Mouse (Mus musculus) heart, adult 2 months (tissue): Measurements from ENCODE around the gene Gli2. TPM values are rescaled to one million over a fixed set of nuclear protein-coding genes. Genes with fewer than 3 reads are reported as not detected.
A peak's percentile ranks its signal among the peaks of the same experiment; 100 is the strongest.

Experiments
- DNase-seq, 2 experiments: peaks; one replicate each; pipeline ENCODE4 v3.0.0; 2021
- H3K27ac ChIP-seq: fragments of 200-600 bp; 2 replicates; pipeline ENCODE4 v1.8.1; 2022
- H3K27me3 ChIP-seq: fragments of 200-500 bp; 2 replicates; pipeline ENCODE4 v1.6.1; 2012; ENCODE audit warnings: mild to moderate bottlenecking, low read length, inconsistent platforms, mixed read lengths; ENCODE audit not compliant: control insufficient read depth, insufficient read depth
- H3K36me3 ChIP-seq: fragments of 200-500 bp; 2 replicates; pipeline ENCODE4 v1.6.1; 2012; ENCODE audit warnings: low read length, inconsistent platforms; ENCODE audit not compliant: control insufficient read depth, insufficient read depth
- H3K4me1 ChIP-seq: fragments of 200-500 bp; 2 replicates; pipeline ENCODE4 v1.6.1; 2011; ENCODE audit warnings: low read length; ENCODE audit not compliant: control insufficient read depth, insufficient read depth
- H3K4me3 ChIP-seq: fragments of 200-600 bp; 2 replicates; pipeline ENCODE4 v1.8.1; 2022
- H3K79me2 ChIP-seq: fragments of 200-500 bp; replicated peaks from 2 replicates; pipeline ENCODE4 v1.6.1; 2012; ENCODE audit warnings: mild to moderate bottlenecking, inconsistent platforms, low read length, moderate library complexity, mixed read lengths; ENCODE audit not compliant: control insufficient read depth, insufficient read depth
- H3K9ac ChIP-seq: fragments of 200-500 bp; 2 replicates; pipeline ENCODE4 v1.6.1; 2012; ENCODE audit warnings: low read depth, mild to moderate bottlenecking, control low read depth, inconsistent platforms, low read length, mixed read lengths
- CTCF ChIP-seq: fragments of 200-600 bp; IDR thresholded peaks from 2 replicates; pipeline ENCODE4 v1.8.1; 2022; ENCODE audit warnings: antibody characterized with exemption, mild to moderate bottlenecking, moderate library complexity
- EP300 ChIP-seq: fragments of 200-500 bp; IDR thresholded peaks from 2 replicates; pipeline ENCODE4 v1.6.1; 2011; ENCODE audit warnings: low read depth, low read length, control low read depth; ENCODE audit not compliant: insufficient read depth
- POLR2A ChIP-seq: fragments of 200-500 bp; IDR thresholded peaks from 2 replicates; pipeline ENCODE4 v1.6.1; 2011; ENCODE audit warnings: mild to moderate bottlenecking, low read depth, low read length, control low read depth; ENCODE audit not compliant: insufficient read depth
- WGBS: fragments of 180-500 bp; shearing (Covaris S2); methylation state at CpG from one replicate; pipeline ENCODE4 v1.1.7; 2018; 5-methylcytosine and 5-hydroxymethylcytosine counted together
- intact Hi-C: fragments of 180-260 bp; cut with DNase I; formaldehyde crosslinking; loops from one replicate; pipeline ENCODE4 v1.15.1; 2025
- polyA plus RNA-seq: library from polyadenylated mRNA; depleted of rRNA; stranded (reverse); fragments of >200 nt; gene quantifications from 2 replicates; pipeline ENCODE4 v1.2.3, GENCODE M21; 2012
- total RNA-seq, 2 experiments: library from RNA; stranded (reverse); gene quantifications; 2 replicates each; pipeline ENCODE4 v1.2.3; 2021

Gli2 gene
- total and polyA plus RNA-seq, 3 experiments = 1.0 to 2.6 (median 1.2) TPM

DNA sequence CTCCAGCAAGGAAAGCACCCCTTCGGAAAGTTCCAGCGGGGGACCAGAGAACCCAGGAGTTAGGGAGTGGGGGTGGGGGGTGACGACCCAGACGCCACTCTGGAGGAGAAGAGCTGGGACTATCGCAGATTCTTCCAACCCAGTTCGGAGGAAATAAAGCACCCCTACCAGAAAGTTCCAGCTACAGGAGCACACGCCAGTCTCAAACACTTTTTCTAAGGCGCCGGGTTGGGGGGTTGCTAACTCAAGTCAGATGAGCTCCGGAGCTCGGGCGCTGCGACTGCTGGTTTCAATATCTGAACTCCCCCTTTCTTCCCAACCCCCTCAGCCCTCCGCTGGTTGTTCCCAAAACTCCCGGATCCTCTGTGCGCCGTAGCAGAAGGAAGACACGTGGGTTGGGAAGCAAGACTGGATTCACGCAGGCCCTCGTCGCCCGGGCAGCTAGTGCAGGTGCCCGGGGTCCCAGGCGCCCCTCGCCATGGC is 494 bp upstream of the Gli2 start:
- Histone ChIP-seq H3K27ac (no peak overlapping the region), H3K4me3 (peak overlapping the region; percentile 51), H3K9ac (peak overlapping the region; percentile 53), H3K36me3 (no peaks in the 10 kb centered on the region), H3K27me3 (peaks cover 13% of the 10 kb centered on the region), H3K4me1 (no peaks in the 10 kb centered on the region), H3K79me2 (no peaks in the 10 kb centered on the region)
- DNase-seq = peak; percentile 29 to 46
- TF ChIP-seq EP300 (no peak), CTCF (no peak), POLR2A (no peak)
- intact Hi-C loops = loop anchor here (1.0 to 5.0 kb wide), 2 partner anchors 72 to 285 kb away; no protein-coding TSS in a partner anchor
- WGBS = 1% methylated on average over 25 of the region's 25 CpGs

- DNase-seq = peak; percentile 29 to 46
- WGBS = 2% methylated on average over 33 of the region's 33 CpGs
Measured at GRCm38 (mm10) chr1:119052631-119053177, 715 bp downstream of the Gli2 start.

GRCm38 (mm10) chr1:119051938-119052551 is 1.4 kb downstream of the Gli2 start:
- intact Hi-C loops = loop anchor here (5.0 kb wide), 1 partner anchor 70 kb away; no protein-coding TSS in a partner anchor
- WGBS = 3% methylated on average over 21 of the region's 21 CpGs
- no peaks in the 10 kb centered on the region for H3K79me2 ChIP-seq
- H3K36me3 ChIP-seq = no peaks in the 10 kb centered on the region
- H3K4me1 ChIP-seq = no peaks in the 10 kb centered on the region; the same call in none of the 2 replicates
- H3K4me3 ChIP-seq = peak overlapping the region; percentile 51
- peak overlapping the region; percentile 29; the same call in 1 of the 2 replicates for H3K9ac ChIP-seq
- H3K27me3 ChIP-seq = peaks cover 13% of the 10 kb centered on the region
- peak; percentile 15 to 42 for DNase-seq
- TF ChIP-seq POLR2A (no peak), CTCF (no peak), EP300 (no peak)
- H3K27ac ChIP-seq = peak overlapping the region; percentile 53; the same call in 1 of the 2 replicates

More at GRCm38 (mm10) chr1:119052631-119053177, 715 bp downstream of the Gli2 start:
- Histone ChIP-seq H3K27ac (peak overlapping the region; percentile 53), H3K79me2 (no peaks in the 10 kb centered on the region), H3K4me1 (no peaks in the 10 kb centered on the region; the same call in 1 of the 2 replicates), H3K4me3 (peak overlapping the region; percentile 51), H3K27me3 (peaks cover 13% of the 10 kb centered on the region), H3K9ac (peak overlapping the region; percentile 63), H3K36me3 (no peaks in the 10 kb centered on the region)
- TF ChIP-seq CTCF (no peak), POLR2A (no peak), EP300 (no peak)
- intact Hi-C loops = loop anchor here (1.0 to 5.0 kb wide), 2 partner anchors 70 to 283 kb away; no protein-coding TSS in a partner anchor

DNA sequence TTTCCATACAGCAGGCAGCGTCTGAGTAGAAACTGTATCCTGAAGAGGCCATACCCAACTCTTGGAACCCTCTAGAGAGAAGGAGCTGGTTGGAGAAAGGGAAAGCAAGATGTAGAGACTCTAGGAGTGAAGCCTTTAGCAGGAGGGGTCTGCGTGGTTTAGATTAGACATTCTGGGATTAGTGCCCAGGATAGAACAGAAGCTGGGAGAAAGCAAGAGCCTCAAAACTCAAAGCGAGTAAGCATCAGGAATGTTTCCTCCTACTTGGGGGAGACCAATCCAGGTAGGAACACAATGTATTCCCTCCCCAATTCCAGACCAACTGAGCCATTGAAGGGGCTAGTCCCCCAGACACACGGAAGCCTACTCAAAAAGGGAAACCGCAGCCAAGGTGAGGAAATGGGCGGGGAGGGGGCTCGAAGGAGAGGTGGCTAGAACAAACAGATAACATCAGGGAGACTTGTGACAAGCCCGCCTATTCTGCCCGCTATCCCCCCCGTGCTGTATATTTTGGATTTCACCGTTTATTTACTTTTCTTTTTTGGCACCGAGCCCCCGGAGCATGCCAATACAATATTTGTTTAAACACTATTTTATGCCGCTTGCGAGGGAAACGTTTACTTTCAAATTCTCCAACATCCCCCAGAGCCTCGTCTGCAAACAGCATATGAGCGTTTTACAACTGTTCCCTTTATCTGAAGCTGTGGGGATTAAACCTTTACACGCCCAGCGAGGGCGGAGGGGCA is 2.1 kb downstream of the Gli2 start:
- Histone ChIP-seq H3K4me3 (no peak overlapping the region; the same call in 1 of the 2 replicates), H3K27ac (peak overlapping the region; percentile 7; the same call in 1 of the 2 replicates)
- WGBS = 12% methylated on average over 21 of the region's 21 CpGs

DNA sequence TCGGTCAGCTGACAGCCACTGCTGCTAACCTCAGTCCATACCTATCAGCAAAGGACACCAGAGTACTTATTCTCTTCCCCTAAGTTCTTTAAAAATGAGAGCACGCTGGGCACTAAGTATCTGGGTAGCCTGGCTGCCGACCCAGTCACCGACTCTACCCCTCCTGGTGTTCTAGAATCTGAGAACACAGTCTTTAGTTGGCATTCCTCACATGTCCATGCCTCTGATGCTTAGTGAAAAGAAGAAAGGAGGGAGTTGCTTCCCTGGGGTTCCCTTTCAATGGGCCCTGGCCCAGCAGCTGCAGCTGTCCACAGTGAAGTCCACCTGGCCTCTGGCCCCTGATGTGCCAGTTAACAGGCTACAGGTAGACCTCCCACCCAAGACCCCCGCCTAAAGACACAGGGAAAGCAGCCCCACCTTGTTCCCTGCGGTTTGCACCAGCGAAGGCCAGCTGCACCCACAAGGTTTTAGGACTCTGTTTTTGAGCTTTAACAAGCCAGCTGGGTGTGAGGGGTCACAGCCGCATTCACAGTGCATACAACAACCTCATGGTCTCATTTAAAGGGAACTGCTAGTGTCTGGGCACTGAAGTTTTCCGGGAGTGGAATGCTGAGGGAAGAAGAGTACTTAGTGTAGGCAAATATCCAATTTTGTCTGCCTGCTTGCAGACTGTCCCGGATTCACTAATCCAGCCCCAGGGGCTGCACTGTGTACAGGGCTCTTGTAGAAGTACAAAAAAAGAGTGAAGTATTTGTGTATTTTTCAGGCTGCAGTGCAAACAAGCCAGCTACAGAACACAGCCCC is 3.4 kb downstream of the Gli2 start:
- Histone ChIP-seq H3K79me2 (no peaks in the 10 kb centered on the region), H3K36me3 (no peaks in the 10 kb centered on the region), H3K27ac (no peak overlapping the region), H3K4me1 (no peaks in the 10 kb centered on the region; the same call in none of the 2 replicates), H3K4me3 (no peak overlapping the region), H3K9ac (no peak overlapping the region), H3K27me3 (peaks cover 13% of the 10 kb centered on the region)
- intact Hi-C loops = loop anchor here (5.0 kb wide), 1 partner anchor 68 kb away; no protein-coding TSS in a partner anchor
- TF ChIP-seq CTCF (no peak), EP300 (no peak), POLR2A (no peak)
- WGBS = 61% methylated on average over 10 of the region's 10 CpGs
- DNase-seq = no peak

More for the DNA sequence above, 2.1 kb downstream of the Gli2 start:
- Histone ChIP-seq H3K36me3 (no peaks in the 10 kb centered on the region), H3K79me2 (no peaks in the 10 kb centered on the region), H3K27me3 (peaks cover 13% of the 10 kb centered on the region), H3K4me1 (no peaks in the 10 kb centered on the region; the same call in none of the 2 replicates), H3K9ac (no peak overlapping the region)
- no peak for DNase-seq
- TF ChIP-seq EP300 = no peak
- TF ChIP-seq CTCF = no peak
- no peak for TF ChIP-seq POLR2A
- intact Hi-C loops = loop anchor here (5.0 kb wide), 1 partner anchor 69 kb away; no protein-coding TSS in a partner anchor
